Mouse (Mus musculus): Measurements from ENCODE around the gene Ptprm. TPM values are rescaled to one million over a fixed set of nuclear protein-coding genes. Genes with fewer than 3 reads are reported as not detected.

Ptprm gene
- polyA plus RNA-seq, 1 experiment from 2014 or later, result 17.7 TPM

DNA sequence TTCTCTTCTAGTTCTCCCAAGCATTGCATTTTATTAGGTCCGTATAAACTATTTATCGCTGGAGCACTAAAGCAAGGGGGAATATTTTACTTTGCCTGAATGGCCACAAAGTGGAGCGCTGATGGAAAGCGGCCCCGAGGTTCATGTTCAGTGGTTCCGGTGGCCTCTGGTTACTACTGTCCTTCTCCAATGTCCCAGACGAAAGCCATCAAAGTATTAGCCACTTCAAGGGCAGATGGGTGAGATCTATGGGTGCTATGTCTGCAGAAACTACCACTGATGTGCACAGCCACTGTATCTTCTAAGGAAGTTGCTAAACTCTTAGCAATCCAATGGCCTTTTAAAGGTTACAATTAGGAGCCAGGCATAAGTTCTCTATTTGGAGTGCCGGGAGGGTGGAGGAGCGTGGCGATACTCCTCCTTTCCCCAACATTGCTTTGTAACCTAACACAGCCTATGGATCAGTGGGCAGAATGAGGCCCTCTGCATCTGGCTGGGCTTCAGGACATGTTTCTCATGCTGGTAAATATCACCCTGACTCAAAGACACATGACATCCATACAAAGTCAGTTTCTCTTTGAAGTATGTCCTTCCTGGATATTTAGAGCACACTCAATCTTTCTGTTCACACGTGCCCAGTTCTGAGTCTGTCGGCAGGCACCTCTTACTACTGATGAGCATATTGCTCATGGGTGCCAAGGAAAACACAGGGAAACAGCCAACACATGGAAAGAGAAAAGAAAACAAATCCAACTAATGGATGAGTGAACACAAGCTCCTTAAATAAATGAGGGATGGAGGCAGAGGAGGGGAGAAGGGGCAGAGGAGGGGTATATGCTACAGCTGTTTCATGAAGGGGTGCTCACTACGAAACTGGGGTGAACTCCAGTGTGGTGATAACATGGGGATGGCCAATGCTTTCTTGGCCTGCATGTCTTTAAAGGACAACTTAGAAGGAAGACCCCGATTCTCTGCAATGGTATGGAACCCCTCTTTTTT, 584.6 kb downstream of the Ptprm start:
- peaks cover 9% of the 10 kb centered on the region; the same call in 1 of the 2 replicates for H3K4me1 ChIP-seq
- 62% methylated on average over 14 of the region's 14 CpGs for WGBS
- ATAC-seq (ENCODE audit: insufficient number of reproducible peaks, low FRiP score, low TSS enrichment, low read depth), result no peak
- H3K4me3 ChIP-seq, result no peak overlapping the region
- H3K9ac ChIP-seq, result no peak overlapping the region
- no peaks in the 10 kb centered on the region for H3K36me3 ChIP-seq
- H3K9me3 ChIP-seq, result no peaks in the 10 kb centered on the region
- H3K27ac ChIP-seq, result no peak overlapping the region; the same call in 1 of the 2 replicates
- H3K27me3 ChIP-seq, result no peaks in the 10 kb centered on the region
- no peak overlapping the region for H3K4me2 ChIP-seq

DNA sequence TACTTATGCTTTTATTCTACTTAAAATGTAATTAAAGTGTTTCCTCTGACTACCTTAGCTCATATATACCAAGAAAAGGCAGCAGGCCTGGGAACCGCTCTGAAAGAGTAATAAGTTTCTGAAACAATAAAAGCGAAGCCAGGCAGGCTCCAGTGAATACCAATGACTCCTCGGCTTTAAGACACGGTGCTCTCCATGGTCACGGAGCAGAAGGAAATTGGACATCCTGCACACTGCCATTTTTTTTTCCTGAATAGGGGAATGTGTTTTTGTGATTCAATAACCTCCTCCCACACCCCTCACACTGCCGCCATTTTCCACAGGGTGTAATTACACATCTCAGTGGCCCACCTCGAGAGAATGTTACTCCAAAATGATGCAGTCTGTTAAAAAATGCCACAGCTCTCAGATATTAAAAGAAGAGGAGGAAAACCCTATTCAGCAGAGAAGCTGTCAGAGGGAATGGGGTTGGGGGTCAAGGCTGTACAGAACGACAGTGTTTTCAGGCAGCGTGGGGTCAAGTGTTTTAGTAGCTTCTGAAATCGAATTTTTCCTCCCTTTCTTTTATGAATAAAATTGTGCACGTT, 585.5 kb downstream of the Ptprm start:
- Histone ChIP-seq H3K4me3 (no peak overlapping the region), H3K4me1 (peaks cover 9% of the 10 kb centered on the region; the same call in 1 of the 2 replicates), H3K9ac (no peak overlapping the region), H3K4me2 (no peak overlapping the region), H3K36me3 (no peaks in the 10 kb centered on the region), H3K27me3 (no peaks in the 10 kb centered on the region), H3K27ac (no peak overlapping the region), H3K9me3 (no peaks in the 10 kb centered on the region)
- 41% methylated on average over 11 of the region's 11 CpGs for WGBS
- ATAC-seq (ENCODE audit: insufficient number of reproducible peaks, low FRiP score, low TSS enrichment, low read depth), result no peak

DNA sequence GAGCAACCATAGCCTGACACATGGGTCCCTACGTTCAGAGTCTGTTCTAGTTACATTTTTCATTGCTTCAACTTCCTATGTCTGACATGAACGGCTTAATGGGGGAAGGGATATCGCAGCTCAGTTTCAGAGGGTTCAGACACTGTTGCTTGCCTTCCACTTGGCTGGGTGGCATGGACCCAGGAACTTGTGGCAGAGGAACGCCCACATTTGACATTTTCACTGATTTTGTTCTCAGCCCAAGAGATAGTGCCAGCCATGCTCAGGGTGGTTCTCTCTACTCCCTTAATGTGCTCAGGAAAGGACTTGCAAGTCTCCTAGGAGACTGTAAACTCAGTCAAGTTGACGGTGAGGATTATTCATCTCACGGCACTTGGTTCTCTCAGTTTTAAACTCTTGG, 588.1 kb downstream of the Ptprm start:
- Histone ChIP-seq H3K27ac (no peak overlapping the region), H3K9ac (no peak overlapping the region), H3K4me3 (no peak overlapping the region), H3K4me1 (peaks cover 19% of the 10 kb centered on the region), H3K27me3 (no peaks in the 10 kb centered on the region), H3K36me3 (no peaks in the 10 kb centered on the region), H3K4me2 (no peak overlapping the region), H3K9me3 (no peaks in the 10 kb centered on the region)
- ATAC-seq (ENCODE audit: insufficient number of reproducible peaks, low FRiP score, low TSS enrichment, low read depth), result no peak
- WGBS, result 68% methylated on average over 6 of the region's 6 CpGs

DNA sequence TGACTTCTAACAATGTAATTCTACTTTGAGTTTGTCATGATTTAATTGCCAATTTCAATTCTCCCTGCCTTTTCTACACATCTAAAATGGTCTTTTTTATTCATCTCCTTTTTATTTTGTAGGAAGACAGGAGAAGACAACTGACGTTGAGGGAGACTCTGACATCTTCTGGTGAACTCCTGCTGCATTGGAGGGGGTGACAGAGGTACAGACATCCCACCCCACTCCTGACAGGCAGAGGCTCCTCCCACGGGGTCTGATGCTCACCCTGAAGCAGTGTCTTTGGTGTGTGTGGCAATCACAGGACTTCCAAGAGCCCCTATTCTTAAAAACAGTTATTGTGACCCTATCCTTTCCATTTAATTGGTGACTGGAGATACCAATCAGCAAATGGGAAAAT, 589.8 kb downstream of the Ptprm start:
- no peak overlapping the region for H3K27ac ChIP-seq
- WGBS, result 65% methylated on average over 2 of the region's 2 CpGs
- peaks cover 6% of the 10 kb centered on the region; the same call in 1 of the 2 replicates for H3K36me3 ChIP-seq
- H3K27me3 ChIP-seq, result peaks cover 5% of the 10 kb centered on the region; the same call in 1 of the 2 replicates
- no peak for ATAC-seq (ENCODE audit: insufficient number of reproducible peaks, low FRiP score, low TSS enrichment, low read depth)
- H3K4me1 ChIP-seq, result peaks cover 11% of the 10 kb centered on the region
- no peaks in the 10 kb centered on the region for H3K9me3 ChIP-seq
- no peak overlapping the region for H3K9ac ChIP-seq
- H3K4me3 ChIP-seq, result no peak overlapping the region
- no peak overlapping the region for H3K4me2 ChIP-seq

DNA sequence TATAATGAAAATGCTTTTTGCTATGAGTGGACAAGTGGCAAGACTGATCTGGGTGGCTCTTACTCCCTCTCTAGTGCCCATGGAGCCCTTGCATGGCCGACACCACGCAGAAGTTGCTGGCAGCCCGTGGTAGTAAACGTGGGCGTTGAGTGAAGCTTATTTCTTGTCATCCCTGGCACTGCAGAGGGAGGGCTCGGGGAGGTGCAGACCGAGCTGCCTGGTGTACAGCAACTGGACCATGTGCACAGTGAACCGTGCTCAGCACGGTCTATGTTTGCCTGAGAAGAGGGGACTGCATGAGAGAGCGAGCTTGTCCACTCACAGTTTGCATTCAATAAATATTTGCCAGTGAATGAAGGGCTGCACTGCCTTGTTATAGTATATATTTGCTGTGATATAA, 591.5 kb downstream of the Ptprm start:
- H3K9me3 ChIP-seq, result no peaks in the 10 kb centered on the region
- H3K4me1 ChIP-seq, result peaks cover 10% of the 10 kb centered on the region
- no peak overlapping the region for H3K4me2 ChIP-seq
- ATAC-seq (ENCODE audit: insufficient number of reproducible peaks, low FRiP score, low TSS enrichment, low read depth), result no peak
- H3K27me3 ChIP-seq, result peaks cover 9% of the 10 kb centered on the region
- H3K9ac ChIP-seq, result no peak overlapping the region
- H3K27ac ChIP-seq, result no peak overlapping the region
- no peak overlapping the region for H3K4me3 ChIP-seq
- peaks cover 6% of the 10 kb centered on the region; the same call in 1 of the 2 replicates for H3K36me3 ChIP-seq
- 80% methylated on average over 10 of the region's 10 CpGs for WGBS

DNA sequence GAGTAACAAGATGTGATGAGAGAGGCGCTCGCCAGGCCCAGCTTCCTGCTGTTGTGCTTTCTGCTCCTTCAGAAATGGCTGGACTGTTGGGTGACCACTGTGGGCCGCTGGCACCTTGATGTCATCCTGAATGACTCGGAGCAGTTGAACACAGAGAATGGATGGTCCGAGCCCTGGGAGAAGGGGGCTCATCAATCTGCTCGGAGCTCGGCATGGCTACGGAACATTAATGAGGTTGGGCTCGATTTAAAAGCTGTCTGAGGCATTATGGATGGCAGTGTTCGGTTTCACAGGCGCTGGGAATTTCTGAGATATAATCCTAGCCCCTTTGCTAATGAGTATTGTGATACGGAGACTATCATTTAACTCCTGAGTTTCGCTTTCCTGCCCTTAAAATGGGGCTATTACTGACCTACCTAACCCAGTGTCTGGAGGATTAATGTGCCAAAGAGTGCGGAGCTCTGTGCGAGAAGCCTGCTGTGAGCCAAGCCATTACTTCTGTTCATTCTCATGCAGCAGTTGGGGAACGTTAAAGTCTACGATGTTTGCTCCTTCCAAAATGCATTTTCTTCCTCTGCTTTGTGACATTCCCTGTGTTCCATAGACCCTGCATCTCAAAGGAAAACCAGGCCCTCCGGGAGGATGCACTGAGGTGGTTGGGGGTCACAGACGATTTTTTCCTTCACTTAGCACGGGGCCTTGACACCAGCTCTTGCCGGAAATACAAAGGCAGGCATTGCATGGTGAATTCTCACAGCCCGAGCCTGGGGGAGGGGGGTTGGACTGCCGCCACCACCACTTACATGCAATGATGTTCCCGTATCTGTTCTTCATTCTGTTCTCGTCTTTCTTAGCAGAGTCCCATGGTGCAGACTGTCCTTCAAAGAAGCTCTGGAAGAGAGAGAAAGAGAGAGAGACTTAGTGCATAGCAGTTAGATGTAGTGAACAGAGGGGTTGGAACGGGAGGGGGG, 592.6 kb downstream of the Ptprm start:
- ATAC-seq (ENCODE audit: insufficient number of reproducible peaks, low FRiP score, low TSS enrichment, low read depth), result no peak
- no peak overlapping the region for H3K9ac ChIP-seq
- peaks cover 6% of the 10 kb centered on the region; the same call in 1 of the 2 replicates for H3K36me3 ChIP-seq
- WGBS, result 42% methylated on average over 26 of the region's 26 CpGs
- peaks cover 17% of the 10 kb centered on the region for H3K4me1 ChIP-seq
- H3K27me3 ChIP-seq, result peaks cover 9% of the 10 kb centered on the region
- H3K27ac ChIP-seq, result no peak overlapping the region
- H3K9me3 ChIP-seq, result no peaks in the 10 kb centered on the region
- H3K4me2 ChIP-seq, result no peak overlapping the region
- no peak overlapping the region for H3K4me3 ChIP-seq

DNA sequence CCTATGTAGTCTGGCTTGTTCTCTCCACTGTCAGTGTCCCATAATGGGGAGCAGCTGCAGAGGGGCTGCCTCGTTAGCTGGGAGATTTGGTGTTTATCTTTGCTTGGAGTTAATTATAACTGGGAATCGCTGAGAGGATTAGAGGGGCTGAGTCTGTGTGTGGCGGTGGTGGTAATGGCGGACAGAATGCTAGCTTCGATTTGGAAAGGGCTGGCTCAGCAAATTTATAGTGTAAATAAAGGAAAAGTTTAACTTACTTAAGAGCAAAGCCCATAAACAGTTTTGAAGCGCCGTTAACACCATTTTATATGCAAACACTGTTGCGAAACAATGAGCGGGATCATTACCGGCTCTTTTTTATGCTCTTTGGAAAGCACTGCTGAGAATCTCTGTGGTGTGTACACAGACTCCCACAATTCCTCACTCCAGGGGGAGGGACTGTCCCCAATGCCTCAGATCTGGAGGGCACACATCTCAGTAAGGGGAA, 597.2 kb downstream of the Ptprm start:
- Histone ChIP-seq H3K4me2 (peak overlapping the region; percentile 38), H3K9ac (no peak overlapping the region), H3K27me3 (peaks cover 17% of the 10 kb centered on the region), H3K27ac (no peak overlapping the region; the same call in 1 of the 2 replicates), H3K4me1 (peaks cover 21% of the 10 kb centered on the region), H3K36me3 (peaks cover 6% of the 10 kb centered on the region; the same call in 1 of the 2 replicates), H3K9me3 (no peaks in the 10 kb centered on the region), H3K4me3 (peak overlapping the region; percentile 15; the same call in 1 of the 2 replicates)
- peak; percentile 35; the same call in 1 of the 2 replicates for ATAC-seq (ENCODE audit: insufficient number of reproducible peaks, low FRiP score, low TSS enrichment, low read depth)
- WGBS, result 25% methylated on average over 10 of the region's 10 CpGs

DNA sequence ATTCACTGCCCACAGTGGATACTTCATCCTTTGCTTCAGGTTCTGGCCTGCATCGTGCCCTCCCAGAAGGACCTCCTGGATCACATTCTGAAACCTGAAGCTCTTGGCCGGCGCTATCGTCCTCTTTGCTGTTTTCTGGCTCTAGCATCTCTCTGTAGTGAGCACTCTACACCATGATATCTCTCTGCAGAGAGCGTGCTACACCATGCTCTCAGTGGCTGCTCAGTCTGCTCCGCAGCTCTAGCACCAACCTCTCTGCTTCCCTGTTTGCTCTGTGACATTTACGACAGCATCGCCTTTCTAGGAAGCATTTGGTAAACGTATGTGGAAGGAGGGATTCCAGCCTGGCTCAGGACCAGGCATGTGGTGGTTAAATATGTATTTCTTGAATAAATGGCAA, 597.8 kb downstream of the Ptprm start:
- Histone ChIP-seq H3K4me3 (0 out of 2 replicates have a peak overlapping the region, but pooled peaks have one; percentile 15), H3K9me3 (no peaks in the 10 kb centered on the region), H3K9ac (no peak overlapping the region), H3K27me3 (peaks cover 17% of the 10 kb centered on the region), H3K36me3 (peaks cover 6% of the 10 kb centered on the region; the same call in 1 of the 2 replicates), H3K27ac (no peak overlapping the region; the same call in 1 of the 2 replicates), H3K4me2 (peak overlapping the region; percentile 38), H3K4me1 (peaks cover 16% of the 10 kb centered on the region)
- 42% methylated on average over 9 of the region's 9 CpGs for WGBS
- ATAC-seq (ENCODE audit: insufficient number of reproducible peaks, low FRiP score, low TSS enrichment, low read depth), result no peak

DNA sequence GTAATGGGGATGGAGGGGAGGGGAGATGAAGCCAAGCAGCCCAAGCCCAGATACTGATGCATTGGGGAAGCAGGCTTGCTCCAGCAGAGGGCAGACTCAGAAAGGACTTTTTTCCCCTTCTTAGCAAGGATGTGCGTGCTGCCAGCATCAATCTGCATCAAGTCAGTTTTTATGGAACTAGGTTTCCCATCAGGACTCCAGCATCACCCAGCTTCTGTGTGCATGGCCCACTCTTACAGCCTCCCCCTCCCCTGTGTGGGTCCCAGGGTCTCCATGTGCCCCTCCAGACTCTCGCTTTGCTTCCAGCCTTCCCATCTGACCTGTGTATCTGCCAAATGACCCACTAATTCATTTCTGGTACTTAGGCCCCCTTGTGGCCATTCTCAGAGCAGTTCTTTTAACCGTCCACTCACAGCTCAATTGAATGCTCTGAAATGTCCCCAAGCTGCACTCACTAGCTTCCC, 599.0 kb downstream of the Ptprm start:
- peaks cover 14% of the 10 kb centered on the region for H3K4me1 ChIP-seq
- no peak for ATAC-seq (ENCODE audit: insufficient number of reproducible peaks, low FRiP score, low TSS enrichment, low read depth)
- no peak overlapping the region for H3K9ac ChIP-seq
- WGBS, result 28% methylated on average over 3 of the region's 3 CpGs
- H3K9me3 ChIP-seq, result no peaks in the 10 kb centered on the region
- H3K4me3 ChIP-seq, result no peak overlapping the region
- H3K27ac ChIP-seq, result no peak overlapping the region
- no peaks in the 10 kb centered on the region for H3K36me3 ChIP-seq
- H3K27me3 ChIP-seq, result peaks cover 17% of the 10 kb centered on the region
- H3K4me2 ChIP-seq, result no peak overlapping the region

DNA sequence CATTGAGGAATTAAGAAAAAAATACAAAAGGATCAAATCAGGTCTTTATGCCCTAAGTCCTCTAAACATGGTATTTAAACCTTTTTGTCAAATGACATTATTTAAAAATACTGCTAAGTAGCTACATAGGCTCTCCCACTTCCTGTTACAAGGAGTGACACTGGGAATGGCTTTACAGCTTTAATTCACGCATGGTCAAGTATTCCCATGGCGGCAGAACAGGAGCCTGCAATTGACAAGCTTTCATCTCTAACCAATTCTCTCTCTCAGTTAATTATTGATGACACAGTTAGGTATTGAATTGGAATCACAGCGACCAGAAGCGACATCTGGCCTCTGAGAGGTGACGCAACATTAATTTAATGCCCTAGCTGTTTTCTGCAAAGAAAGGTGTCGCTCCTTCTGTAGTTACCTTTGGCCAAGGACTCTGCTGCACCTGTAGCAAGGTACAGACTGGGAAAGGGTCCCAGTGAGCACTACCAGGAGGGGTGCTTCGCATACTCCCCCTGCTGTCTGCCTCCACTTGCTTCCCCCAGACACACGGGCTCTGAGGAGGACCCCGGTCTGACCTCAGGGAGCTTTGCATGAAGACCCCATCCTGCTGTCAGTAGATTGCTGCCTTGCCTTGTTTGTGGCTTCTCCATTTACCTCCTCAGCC, 599.9 kb downstream of the Ptprm start:
- no peak overlapping the region for H3K4me2 ChIP-seq
- no peak overlapping the region for H3K27ac ChIP-seq
- H3K36me3 ChIP-seq, result no peaks in the 10 kb centered on the region
- no peaks in the 10 kb centered on the region for H3K9me3 ChIP-seq
- H3K27me3 ChIP-seq, result peaks cover 12% of the 10 kb centered on the region; the same call in 1 of the 2 replicates
- H3K9ac ChIP-seq, result no peak overlapping the region
- ATAC-seq (ENCODE audit: insufficient number of reproducible peaks, low FRiP score, low TSS enrichment, low read depth), result no peak
- H3K4me3 ChIP-seq, result no peak overlapping the region
- WGBS, result 70% methylated on average over 9 of the region's 9 CpGs
- peaks cover 14% of the 10 kb centered on the region for H3K4me1 ChIP-seq
